Mouse (Mus musculus) spleen, adult 2 months (tissue): ENCODE results near the gene Cd79b. TPM values are rescaled to one million over a fixed set of nuclear protein-coding genes. Genes with fewer than 3 reads are reported as not detected.

Experiments
- DNase-seq, 2 experiments: peaks; one replicate each; pipeline versions ENCODE4 v3.0.0 to v3.0.0-alpha.2; 2012 to 2021; ENCODE audit warnings: low spot score in 2 of 2, low read depth in 1 of 2
- H3K27ac ChIP-seq: fragments of 200-500 bp; 2 replicates; pipeline ENCODE4 v1.5.1; 2012; ENCODE audit warnings: low read length, inconsistent platforms; ENCODE audit not compliant: insufficient read depth
- H3K27me3 ChIP-seq: fragments of 200-500 bp; 2 replicates; pipeline ENCODE4 v1.6.1; 2012; ENCODE audit warnings: mild to moderate bottlenecking, moderate library complexity, low read length, inconsistent platforms; ENCODE audit not compliant: control insufficient read depth, insufficient read depth
- H3K36me3 ChIP-seq: fragments of 200-500 bp; 2 replicates; pipeline ENCODE4 v1.6.1; 2012; ENCODE audit warnings: mild to moderate bottlenecking, low read length, inconsistent platforms; ENCODE audit not compliant: control insufficient read depth, insufficient read depth
- H3K4me1 ChIP-seq: fragments of 200-500 bp; 2 replicates; pipeline ENCODE4 v1.6.1; 2011; ENCODE audit warnings: inconsistent platforms; ENCODE audit not compliant: control insufficient read depth, insufficient read depth, insufficient read length
- H3K4me3 ChIP-seq: fragments of 200-500 bp; 2 replicates; pipeline ENCODE4 v1.5.1; 2011; ENCODE audit warnings: mild to moderate bottlenecking, inconsistent platforms; ENCODE audit not compliant: insufficient read depth, insufficient read length; ENCODE audit errors: extremely low read depth
- CTCF ChIP-seq: fragments of 200-500 bp; IDR thresholded peaks from 2 replicates; pipeline ENCODE4 v1.5.1; 2011; ENCODE audit warnings: mild to moderate bottlenecking, inconsistent platforms; ENCODE audit not compliant: insufficient read depth, insufficient read length, insufficient replicate concordance; ENCODE audit errors: extremely low read depth
- POLR2A ChIP-seq: fragments of 200-500 bp; IDR thresholded peaks from 2 replicates; pipeline ENCODE4 v1.6.1; 2011; ENCODE audit warnings: low read depth, low read length, inconsistent platforms
- WGBS: fragments of 180-500 bp; shearing (Covaris S2); methylation state at CpG from one replicate; pipeline ENCODE4 v1.1.7; 2018; 5-methylcytosine and 5-hydroxymethylcytosine counted together
- polyA plus RNA-seq: library from polyadenylated mRNA; depleted of rRNA; stranded (reverse); fragments of >200 nt; gene quantifications from 2 replicates; pipeline ENCODE4 v1.2.3, GENCODE M21; 2012

Cd79b gene
- polyA plus RNA-seq, 1 experiment: 556 TPM

GRCm38 (mm10) chr11:106308162-106308561, 6.4 kb downstream of the Cd79b start:
- Histone ChIP-seq H3K36me3 (peaks cover 25% of the 10 kb centered on the region), H3K4me3 (peak overlapping the region; percentile 28), H3K27me3 (no peaks in the 10 kb centered on the region), H3K4me1 (peaks cover 26% of the 10 kb centered on the region; the same call in 1 of the 2 replicates), H3K27ac (peak overlapping the region; percentile 96)
- WGBS: 32% methylated on average over 11 of the region's 11 CpGs
- DNase-seq: peak; percentile 71 to 89
- no peak for TF ChIP-seq CTCF
- no peak; the same call in 1 of the 2 replicates for TF ChIP-seq POLR2A

GRCm38 (mm10) chr11:106307432-106307831, 7.1 kb downstream of the Cd79b start:
- TF ChIP-seq POLR2A: no peak
- no peak for TF ChIP-seq CTCF
- no peak overlapping the region for H3K4me3 ChIP-seq
- H3K27me3 ChIP-seq: no peaks in the 10 kb centered on the region
- 66% methylated on average over 5 of the region's 5 CpGs for WGBS
- peaks cover 30% of the 10 kb centered on the region for H3K4me1 ChIP-seq
- no peak for DNase-seq
- peak overlapping the region; percentile 96 for H3K27ac ChIP-seq
- H3K36me3 ChIP-seq: peaks cover 18% of the 10 kb centered on the region

GRCm38 (mm10) chr11:106306758-106307157, 7.8 kb downstream of the Cd79b start:
- TF ChIP-seq CTCF: no peak
- no peak for TF ChIP-seq POLR2A
- Histone ChIP-seq H3K4me3 (no peak overlapping the region), H3K36me3 (peaks cover 11% of the 10 kb centered on the region), H3K27ac (peak overlapping the region; percentile 92), H3K27me3 (no peaks in the 10 kb centered on the region), H3K4me1 (peaks cover 30% of the 10 kb centered on the region)
- no peak for DNase-seq
- 61% methylated on average over 9 of the region's 9 CpGs for WGBS

GRCm38 (mm10) chr11:106306065-106306385, 8.5 kb downstream of the Cd79b start:
- no peaks in the 10 kb centered on the region for H3K27me3 ChIP-seq
- H3K36me3 ChIP-seq: peaks cover 5% of the 10 kb centered on the region
- H3K27ac ChIP-seq: peak overlapping the region; percentile 92
- H3K4me1 ChIP-seq: peaks cover 30% of the 10 kb centered on the region
- 71% methylated on average over 3 of the region's 3 CpGs for WGBS
- TF ChIP-seq POLR2A (peak; percentile 41), CTCF (no peak)
- no peak overlapping the region for H3K4me3 ChIP-seq
- DNase-seq: no peak

GRCm38 (mm10) chr11:106305348-106306064, 9.1 kb downstream of the Cd79b start:
- H3K4me1 ChIP-seq: peaks cover 30% of the 10 kb centered on the region
- no peaks in the 10 kb centered on the region for H3K27me3 ChIP-seq
- 27% methylated on average over 10 of the region's 10 CpGs for WGBS
- peak overlapping the region; percentile 2; the same call in 1 of the 2 replicates for H3K4me3 ChIP-seq
- H3K36me3 ChIP-seq: peaks cover 3% of the 10 kb centered on the region
- peak overlapping the region; percentile 92 for H3K27ac ChIP-seq
- DNase-seq: peak; percentile 63 to 66
- no peak for TF ChIP-seq POLR2A
- TF ChIP-seq CTCF: no peak

GRCm38 (mm10) chr11:106302634-106303033, 11.9 kb downstream of the Cd79b start:
- WGBS: 1% methylated on average over 2 of the region's 2 CpGs
- peak; percentile 65 to 79 for DNase-seq
- TF ChIP-seq CTCF (peak; percentile 83; the same call in 1 of the 2 replicates), POLR2A (no peak)
- H3K4me3 ChIP-seq: no peak overlapping the region
- no peaks in the 10 kb centered on the region for H3K36me3 ChIP-seq
- no peaks in the 10 kb centered on the region for H3K27me3 ChIP-seq
- peaks cover 30% of the 10 kb centered on the region for H3K4me1 ChIP-seq
- H3K27ac ChIP-seq: peak overlapping the region; percentile 39; the same call in 1 of the 2 replicates

GRCm38 (mm10) chr11:106301765-106302164, 12.8 kb downstream of the Cd79b start, which contains the start of gene Gh:
TSS of gene Gh (minus strand) at chr11:106301865.
- 83% methylated on average over 9 of the region's 9 CpGs for WGBS

More at GRCm38 (mm10) chr11:106301765-106302164, 12.8 kb downstream of the Cd79b start, which contains the start of gene Gh:
- Histone ChIP-seq H3K4me3 (no peak within 1 kb of the TSS), H3K4me1 (peaks cover 30% of the 10 kb centered on the region), H3K27ac (no peak within 1 kb of the TSS), H3K36me3 (no peaks in the 10 kb centered on the region), H3K27me3 (no peaks in the 10 kb centered on the region)
- no peak for TF ChIP-seq CTCF
- no peak for TF ChIP-seq POLR2A
- DNase-seq: no peak
